Mouse (Mus musculus) hindbrain, postnatal 0 days (tissue): ENCODE data around the gene Cfl2. TPM values are rescaled to one million over a fixed set of nuclear protein-coding genes. Genes with fewer than 3 reads are reported as not detected.

Experiments
- ATAC-seq: fragments of 200-750 bp; cut with Nextera tagmentation; 2 replicates; pipeline ENCODE4 v1.8.0; 2017; ENCODE audit warnings: mild to moderate bottlenecking, moderate TSS enrichment, moderate library complexity
- DNase-seq: peaks from one replicate; pipeline ENCODE4 v3.0.0-alpha.2; 2015; ENCODE audit warnings: low spot score
- H3K27ac ChIP-seq: fragments of 300-500 bp; sonication (generic); 2 replicates; pipeline ENCODE4 v1.5.1; 2014; ENCODE audit warnings: mild to moderate bottlenecking
- H3K27me3 ChIP-seq: fragments of 300-500 bp; sonication (generic); 2 replicates; pipeline ENCODE4 v1.6.1; 2014; ENCODE audit warnings: low read length, mixed read lengths; ENCODE audit not compliant: insufficient read depth
- H3K36me3 ChIP-seq: fragments of 300-500 bp; sonication (generic); 2 replicates; pipeline ENCODE4 v1.6.1; 2014; ENCODE audit warnings: low read length, mixed read lengths; ENCODE audit not compliant: insufficient read depth
- H3K4me1 ChIP-seq: fragments of 300-500 bp; sonication (generic); 2 replicates; pipeline ENCODE4 v1.6.1; 2014; ENCODE audit warnings: antibody characterized with exemption, low read length, mixed read lengths; ENCODE audit not compliant: insufficient read depth
- H3K4me2 ChIP-seq: fragments of 300-500 bp; sonication (generic); 2 replicates; pipeline ENCODE4 v1.6.1; 2014; ENCODE audit warnings: low read depth, mild to moderate bottlenecking, low read length, moderate library complexity, mixed read lengths
- H3K4me3 ChIP-seq: fragments of 300-500 bp; sonication (generic); 2 replicates; pipeline ENCODE4 v1.5.1; 2014; ENCODE audit warnings: low read length
- H3K9ac ChIP-seq: fragments of 300-500 bp; sonication (generic); replicated peaks from 2 replicates; pipeline ENCODE4 v1.6.1; 2014; ENCODE audit warnings: mild to moderate bottlenecking, low read length, moderate library complexity, mixed read lengths
- H3K9me3 ChIP-seq: fragments of 300-500 bp; sonication (generic); 2 replicates; pipeline ENCODE4 v1.6.1; 2016; ENCODE audit warnings: low read length, mixed read lengths
- CTCF ChIP-seq: IDR thresholded peaks from 2 replicates; pipeline ENCODE4 v1.5.1; 2016; ENCODE audit warnings: antibody characterized with exemption, control low read depth, low read depth
- WGBS: fragments of 180-500 bp; shearing (Covaris S2); extraction: QIAGEN DNeasy Blood & Tissue Kit; methylation state at CpG from one replicate; pipeline ENCODE4 v1.1.7; 2014; 5-methylcytosine and 5-hydroxymethylcytosine counted together
- polyA plus RNA-seq: library from polyadenylated mRNA; unstranded; fragments of >200 nt; fragmentation: Nextera tagmentation; extraction: Ambion mirVana; gene quantifications from 2 replicates; pipeline ENCODE4 v1.2.1, GENCODE M21; 2015
- total RNA-seq: library from RNA; depleted of rRNA; stranded (reverse); fragments of >200 nt; gene quantifications from 2 replicates; pipeline ENCODE4 v1.2.3, GENCODE M21; 2014

The Cfl2 gene
- total and polyA plus RNA-seq, 2 experiments from 2014 or later = 162 to 255 TPM

DNA sequence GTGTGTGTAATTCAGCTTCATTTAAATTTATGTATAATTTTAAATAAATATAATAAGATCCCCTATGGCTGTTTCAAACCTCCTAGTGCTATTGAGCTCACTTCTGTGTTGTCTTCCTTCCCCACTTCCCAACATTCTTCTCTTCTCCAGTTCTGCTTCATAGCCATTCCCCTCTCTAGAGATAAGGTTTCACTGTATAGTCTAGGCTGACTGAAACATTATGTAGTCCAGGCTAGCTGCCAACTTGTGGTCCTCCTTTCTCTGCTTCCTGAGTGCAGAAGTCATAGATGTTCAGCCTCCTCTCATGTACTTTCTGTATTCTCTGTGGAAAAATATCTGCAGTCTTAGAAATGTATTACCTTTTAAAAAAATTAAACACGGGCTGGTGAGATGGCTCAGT, 15.2 kb upstream of the Cfl2 start:
- DNase-seq (no peak), ATAC-seq (no peak)
- no peaks in the 10 kb centered on the region for H3K36me3 ChIP-seq
- H3K4me1 ChIP-seq = no peaks in the 10 kb centered on the region
- H3K27me3 ChIP-seq = no peaks in the 10 kb centered on the region
- no peak overlapping the region for H3K4me2 ChIP-seq
- no peaks in the 10 kb centered on the region for H3K9me3 ChIP-seq
- no peak for TF ChIP-seq CTCF
- H3K4me3 ChIP-seq = no peak overlapping the region
- WGBS = 78% methylated on average over 1 of the region's 1 CpGs
- H3K9ac ChIP-seq = no peak overlapping the region
- no peak overlapping the region for H3K27ac ChIP-seq

DNA sequence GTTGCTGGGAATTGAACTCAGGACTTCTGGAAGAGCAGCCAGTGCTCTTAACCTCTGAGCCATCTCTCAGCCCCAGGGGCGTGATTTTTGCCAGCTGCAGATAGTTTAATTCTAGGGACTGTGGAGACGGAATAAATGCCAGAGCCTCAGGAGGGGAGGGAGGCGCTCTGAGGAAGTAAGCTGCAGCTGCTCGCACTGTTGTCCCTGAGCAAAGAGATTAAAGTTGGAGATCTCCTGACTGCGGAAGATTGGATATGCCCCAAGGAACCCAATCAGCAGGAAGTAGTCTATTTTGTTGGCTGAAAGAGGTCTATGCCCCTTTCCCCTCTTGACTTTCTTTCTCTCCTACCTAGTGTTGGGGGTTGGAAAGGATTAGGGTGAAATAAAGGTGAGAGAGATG, 14.2 kb upstream of the Cfl2 start:
- ATAC-seq = no peak
- Histone ChIP-seq H3K27ac (no peak overlapping the region), H3K4me3 (no peak overlapping the region), H3K9me3 (no peaks in the 10 kb centered on the region), H3K36me3 (no peaks in the 10 kb centered on the region), H3K9ac (no peak overlapping the region), H3K27me3 (no peaks in the 10 kb centered on the region), H3K4me2 (no peak overlapping the region), H3K4me1 (no peaks in the 10 kb centered on the region)
- TF ChIP-seq CTCF = no peak
- DNase-seq = no peak
- WGBS = 29% methylated on average over 5 of the region's 5 CpGs

DNA sequence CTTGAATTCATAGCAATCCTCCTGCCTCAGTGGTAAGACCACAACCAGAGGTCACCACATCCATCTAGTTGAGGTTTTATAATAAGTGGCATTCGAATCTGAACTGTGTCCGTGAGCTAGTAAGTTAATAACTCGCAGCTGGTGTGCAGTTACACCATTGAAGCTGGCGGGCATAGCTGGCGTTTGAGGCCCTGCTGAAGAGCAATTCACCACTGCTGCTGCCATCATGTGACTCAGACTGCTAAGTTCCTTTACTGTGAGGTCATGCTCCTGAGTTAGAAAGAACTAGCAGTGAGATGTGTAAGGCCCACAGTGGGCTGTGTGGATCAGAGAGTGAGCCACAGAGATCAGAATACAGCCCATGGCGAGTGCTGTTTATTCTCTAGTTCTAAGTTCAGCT, 12.0 kb upstream of the Cfl2 start:
- Histone ChIP-seq H3K4me3 (no peak overlapping the region), H3K9me3 (no peaks in the 10 kb centered on the region), H3K4me2 (no peak overlapping the region), H3K9ac (no peak overlapping the region), H3K4me1 (no peaks in the 10 kb centered on the region), H3K27me3 (no peaks in the 10 kb centered on the region), H3K36me3 (no peaks in the 10 kb centered on the region), H3K27ac (no peak overlapping the region)
- ATAC-seq (no peak), DNase-seq (no peak)
- 83% methylated on average over 6 of the region's 6 CpGs for WGBS
- no peak for TF ChIP-seq CTCF

DNA sequence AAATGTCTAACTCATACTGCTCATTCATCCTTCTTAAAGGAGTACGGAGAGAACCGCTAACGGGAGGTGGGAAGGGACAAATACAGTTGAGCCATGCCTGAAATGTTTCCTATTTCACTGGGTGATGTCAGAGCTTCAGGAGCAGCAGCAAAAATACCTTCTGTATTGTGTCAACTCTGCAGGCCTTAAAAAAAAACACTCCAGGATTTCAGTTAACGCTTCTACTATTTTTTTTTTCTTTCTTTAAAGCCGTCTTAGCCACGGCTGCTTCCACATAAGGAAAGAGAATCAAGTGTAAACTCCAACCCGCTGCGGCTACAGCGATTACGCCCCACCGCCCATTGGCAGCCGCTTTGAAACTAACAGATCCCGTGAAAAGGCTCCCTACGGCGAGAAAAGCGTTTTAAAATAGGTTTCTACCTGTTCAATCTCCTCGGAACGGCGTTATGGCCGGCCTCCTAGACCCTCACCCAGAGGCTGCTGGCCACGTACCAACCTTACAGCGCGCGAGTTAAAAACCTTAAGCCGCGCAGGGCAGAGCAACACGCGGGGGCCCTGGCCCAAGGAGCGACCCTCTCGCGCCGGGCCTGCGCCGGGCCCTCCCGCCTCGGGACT, 579 bp downstream of the Cfl2 start:
- no peak; the same call in 1 of the 2 replicates for ATAC-seq
- Histone ChIP-seq H3K4me3 (peak overlapping the region; percentile 80), H3K4me2 (peak overlapping the region; percentile 73), H3K9me3 (no peaks in the 10 kb centered on the region), H3K9ac (peak overlapping the region; percentile 97), H3K27ac (peak overlapping the region; percentile 99), H3K4me1 (peaks cover 7% of the 10 kb centered on the region; the same call in 1 of the 2 replicates), H3K27me3 (no peaks in the 10 kb centered on the region), H3K36me3 (0 out of 2 replicates have a peak, but pooled peaks cover 5% of the 10 kb centered on the region)
- TF ChIP-seq CTCF = no peak
- WGBS = under 1% methylated on average over 36 of the region's 36 CpGs
- peak; percentile 71 for DNase-seq

DNA sequence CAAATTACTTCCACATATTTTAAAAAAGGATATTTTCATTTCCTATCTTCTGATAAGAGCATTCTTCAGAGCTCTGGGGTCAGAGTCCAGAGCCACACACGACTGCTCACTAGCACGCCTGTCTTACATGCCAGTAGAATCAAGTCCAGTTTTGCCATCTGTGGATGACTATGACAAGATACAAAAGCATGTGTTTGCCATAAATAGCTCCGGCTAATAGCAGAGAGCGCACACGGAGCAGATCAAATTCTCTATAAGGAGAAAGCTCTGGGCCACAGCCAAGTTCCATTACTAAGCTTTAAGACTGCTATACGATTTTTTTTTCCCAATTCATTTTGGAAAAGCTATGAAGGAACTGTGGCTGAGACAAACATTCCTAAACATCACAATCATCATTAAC, 3.1 kb downstream of the Cfl2 start:
- DNase-seq = no peak
- H3K4me2 ChIP-seq = peak overlapping the region; percentile 18; the same call in 1 of the 2 replicates
- no peak overlapping the region for H3K9ac ChIP-seq
- no peak overlapping the region for H3K4me3 ChIP-seq
- H3K27ac ChIP-seq = no peak overlapping the region
- peaks cover 7% of the 10 kb centered on the region; the same call in 1 of the 2 replicates for H3K4me1 ChIP-seq
- no peak for TF ChIP-seq CTCF
- no peaks in the 10 kb centered on the region for H3K27me3 ChIP-seq
- H3K9me3 ChIP-seq = no peaks in the 10 kb centered on the region
- H3K36me3 ChIP-seq = peaks cover 10% of the 10 kb centered on the region; the same call in 1 of the 2 replicates
- WGBS = 38% methylated on average over 6 of the region's 6 CpGs
- ATAC-seq = no peak

DNA sequence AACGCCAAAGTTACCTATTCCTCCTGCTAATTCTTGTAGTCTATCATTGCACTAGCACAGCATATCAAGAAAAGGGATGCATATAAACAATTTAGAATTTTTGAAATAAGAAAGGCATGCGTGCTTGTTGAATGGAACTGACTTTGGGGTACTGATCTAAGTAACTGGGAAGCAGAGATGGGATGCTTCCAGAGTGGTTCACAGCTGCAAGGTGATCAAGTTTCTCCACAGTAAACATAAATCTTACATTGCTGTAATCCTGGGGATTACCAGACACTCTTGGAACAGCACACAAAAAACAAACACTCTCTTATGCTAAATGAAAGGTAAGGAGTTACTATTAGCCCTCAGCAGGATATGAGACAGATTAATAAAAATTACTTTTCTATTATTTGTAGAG, 12.1 kb downstream of the Cfl2 start:
- peaks cover 5% of the 10 kb centered on the region; the same call in 1 of the 2 replicates for H3K36me3 ChIP-seq
- H3K27ac ChIP-seq = no peak overlapping the region
- H3K4me2 ChIP-seq = no peak overlapping the region
- H3K4me1 ChIP-seq = no peaks in the 10 kb centered on the region
- H3K27me3 ChIP-seq = no peaks in the 10 kb centered on the region
- no peak for TF ChIP-seq CTCF
- no peaks in the 10 kb centered on the region for H3K9me3 ChIP-seq
- 89% methylated on average over 2 of the region's 2 CpGs for WGBS
- H3K9ac ChIP-seq = no peak overlapping the region
- H3K4me3 ChIP-seq = no peak overlapping the region
- DNase-seq = no peak
- ATAC-seq = no peak

DNA sequence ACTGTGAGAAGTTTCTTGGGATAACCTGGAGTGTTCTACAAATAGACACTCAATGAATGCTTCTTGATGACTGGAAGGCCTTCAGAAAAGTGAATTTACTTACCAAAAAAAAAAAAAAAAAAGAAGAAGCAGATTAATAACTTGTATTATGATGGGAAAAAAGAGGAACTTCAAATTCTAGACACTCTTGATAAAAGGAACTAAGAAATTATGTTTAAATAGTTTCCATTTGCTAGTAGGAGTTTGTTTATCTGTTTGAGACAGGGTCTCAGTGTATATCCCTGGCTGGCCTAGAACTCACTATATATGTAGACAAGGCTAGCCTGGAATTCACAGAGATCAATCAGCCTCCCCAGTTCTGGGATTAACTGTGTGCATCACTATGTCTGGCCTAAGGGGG, 18.3 kb downstream of the Cfl2 start:
- no peak for TF ChIP-seq CTCF
- Histone ChIP-seq H3K4me3 (no peak overlapping the region), H3K27ac (no peak overlapping the region), H3K4me2 (no peak overlapping the region), H3K36me3 (no peaks in the 10 kb centered on the region), H3K9ac (no peak overlapping the region), H3K4me1 (no peaks in the 10 kb centered on the region), H3K27me3 (no peaks in the 10 kb centered on the region), H3K9me3 (no peaks in the 10 kb centered on the region)
- ATAC-seq (no peak), DNase-seq (no peak)
